Mouse (Mus musculus): ENCODE results near the gene Mbip. TPM values are rescaled to one million over a fixed set of nuclear protein-coding genes. Genes with fewer than 3 reads are reported as not detected.

Mbip gene
- polyA plus RNA-seq, 1 experiment from 2014 or later: 37.7 TPM

DNA sequence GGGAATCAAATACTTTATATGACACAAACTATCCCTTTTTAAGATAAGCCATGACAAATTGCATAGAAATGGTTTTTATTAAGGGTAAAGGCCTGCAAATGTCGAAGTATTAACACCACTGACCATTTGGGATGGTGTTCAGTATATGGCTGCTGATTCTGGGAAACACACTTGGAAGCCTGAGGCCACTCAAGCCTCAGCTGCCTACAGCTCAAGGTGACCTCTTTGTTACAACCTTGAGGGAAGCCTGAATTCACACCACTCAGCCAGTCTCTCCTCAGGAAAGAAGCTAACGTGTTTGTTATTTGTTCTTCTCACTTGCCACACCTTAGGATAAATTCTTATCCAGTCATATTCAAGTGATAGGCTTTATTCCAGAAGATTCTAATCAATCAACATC, 61.5 kb downstream of the Mbip start:
- Histone ChIP-seq H3K27ac (replicated peaks) (no peak overlapping the region), H3K36me3 (no peaks in the 10 kb centered on the region), H3K4me2 (replicated peaks) (no peak overlapping the region), H3K4me1 (no peaks in the 10 kb centered on the region), H3K9ac (no peak overlapping the region), H3K27me3 (no peaks in the 10 kb centered on the region), H3K9me3 (replicated peaks) (no peaks in the 10 kb centered on the region), H3K4me3 (replicated peaks) (no peak overlapping the region)
- no peak for ATAC-seq (ENCODE audit: insufficient number of reproducible peaks, low FRiP score, low TSS enrichment, low read depth)
- WGBS: 63% methylated on average over 2 of the region's 2 CpGs

- Histone ChIP-seq H3K27me3 (no peaks in the 10 kb centered on the region), H3K9me3 (replicated peaks) (no peaks in the 10 kb centered on the region), H3K27ac (replicated peaks) (no peak overlapping the region), H3K9ac (no peak overlapping the region), H3K4me2 (replicated peaks) (no peak overlapping the region), H3K4me3 (replicated peaks) (no peak overlapping the region), H3K36me3 (no peaks in the 10 kb centered on the region), H3K4me1 (no peaks in the 10 kb centered on the region)
- 84% methylated on average over 3 of the region's 3 CpGs for WGBS
- no peak for ATAC-seq (ENCODE audit: insufficient number of reproducible peaks, low FRiP score, low TSS enrichment, low read depth)
Observed at GRCm38 (mm10) chr12:56281649-56282048, 64.0 kb downstream of the Mbip start.

Other genes starting within 250 kb of the Mbip start
- gene Nkx2-1, start 191.0 kb upstream of the Mbip start, polyA plus RNA-seq (2015; fragmentation: Nextera tagmentation; extraction: Ambion mirVana): not detected in 2 replicates